Mouse (Mus musculus) CH12F3 (cell line): ENCODE results near the gene Mast4.
"Not testable (repeated sequence)": the region's sequence is repeated elsewhere in the genome, so short reads cannot be mapped to it uniquely, and the experiment has no call there.

Experiments
- in situ Hi-C: fragments of 300-500 bp; cut with MboI; formaldehyde crosslinking; loops from 2 replicates; pipeline ENCODE4 v1.14.3; 2020; ENCODE audit warnings: low sequenced_read_pairs

The Mast4 gene

DNA sequence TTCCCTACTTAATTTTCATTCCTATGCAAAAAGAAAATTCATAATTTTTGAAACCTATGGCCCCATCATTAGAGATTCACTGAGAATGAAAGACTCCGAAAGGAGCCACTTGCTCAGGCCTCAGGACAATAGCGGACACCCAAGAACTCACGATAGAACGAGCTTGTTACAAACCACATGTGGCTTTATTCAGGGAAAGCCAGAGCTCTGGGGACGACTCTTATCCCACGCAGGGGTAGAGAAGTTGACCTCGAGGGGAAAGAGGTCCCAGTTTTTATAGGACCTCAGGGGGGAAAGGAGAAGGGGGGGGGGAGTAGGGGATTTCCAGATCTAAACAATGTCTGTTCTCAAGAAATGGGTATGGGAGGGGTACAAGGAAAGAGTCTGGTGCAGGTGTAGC lies 605.3 kb downstream of the Mast4 start:
- in situ Hi-C loops: not testable (repeated sequence)

- in situ Hi-C loops: no loop called here
Observed at GRCm38 (mm10) chr13:102728035-102728434, 606.3 kb downstream of the Mast4 start.

DNA sequence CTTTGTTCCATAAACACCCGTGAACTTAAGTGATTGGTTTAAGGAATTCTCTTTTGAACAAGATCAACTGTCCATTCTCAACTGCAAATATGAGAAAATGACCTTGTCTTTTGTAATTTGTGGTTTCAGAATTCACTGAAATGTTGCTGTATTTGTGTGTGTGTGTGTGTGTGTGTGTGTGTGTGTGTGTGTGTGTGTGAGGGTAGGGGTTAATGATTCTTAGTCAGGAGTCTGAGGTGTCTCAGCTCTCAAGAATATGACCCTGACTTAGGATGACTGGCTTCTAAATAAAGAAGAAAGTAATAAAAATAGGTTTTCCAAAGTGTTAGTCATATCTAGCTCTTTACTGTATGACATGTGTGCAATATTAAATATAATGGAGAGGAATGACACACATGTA lies 607.4 kb downstream of the Mast4 start:
- in situ Hi-C loops: no loop called here

GRCm38 (mm10) chr13:102725906-102726305 lies 608.4 kb downstream of the Mast4 start:
- in situ Hi-C loops: no loop called here

- in situ Hi-C loops: no loop called here
Observed at GRCm38 (mm10) chr13:102725416-102725815, 608.9 kb downstream of the Mast4 start.

DNA sequence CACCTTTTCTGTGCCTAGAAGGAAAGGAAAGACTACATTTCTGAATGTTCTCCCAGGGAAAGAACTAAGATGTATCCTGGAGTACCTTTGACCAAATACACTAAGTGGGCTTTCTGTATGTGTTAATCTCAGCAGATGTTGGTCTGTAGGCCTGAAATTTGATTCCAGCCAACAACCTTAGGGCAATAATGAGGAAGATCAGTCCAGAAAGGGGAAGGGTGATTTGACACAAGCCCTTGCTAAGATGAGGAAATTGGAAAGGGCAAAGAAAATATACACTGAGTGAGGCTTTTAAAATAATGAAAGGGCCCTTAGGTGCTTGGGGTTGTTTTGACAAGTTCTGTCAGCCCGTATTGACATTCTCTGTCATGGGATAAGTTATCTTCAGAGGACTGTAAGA lies 617.3 kb downstream of the Mast4 start:
- in situ Hi-C loops: no loop called here

GRCm38 (mm10) chr13:102700744-102701143 lies 633.6 kb downstream of the Mast4 start:
- in situ Hi-C loops: no loop called here

- in situ Hi-C loops: no loop called here
Observed at GRCm38 (mm10) chr13:102700176-102700575, 634.1 kb downstream of the Mast4 start.

DNA sequence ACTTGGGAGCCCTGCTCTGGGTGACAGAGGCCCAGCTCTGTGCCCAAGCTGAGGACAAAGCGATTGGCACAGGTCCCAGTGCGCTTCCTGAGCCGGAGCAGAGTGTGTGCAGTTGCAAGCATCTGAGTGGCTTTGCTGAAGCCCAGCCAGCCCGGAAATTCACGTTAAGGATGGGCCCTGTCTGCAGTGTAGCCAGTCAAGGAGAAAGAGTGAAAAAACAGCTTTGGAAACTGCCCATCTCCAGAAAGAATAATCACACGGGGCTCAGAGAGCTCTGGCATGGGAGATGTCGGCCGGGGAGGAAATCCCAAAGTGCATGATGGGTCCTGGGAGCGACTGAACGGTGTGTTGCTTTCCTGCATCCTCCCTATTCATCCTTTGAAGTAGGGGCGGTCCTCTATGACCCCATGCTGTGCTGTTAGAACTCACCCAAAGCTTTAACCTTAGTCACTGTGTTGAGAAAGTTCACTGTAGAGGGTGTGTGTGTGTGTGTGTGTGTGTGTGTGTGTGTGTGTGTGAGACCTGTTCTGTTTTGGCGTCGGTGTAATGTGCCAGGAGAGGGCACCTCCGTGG lies 635.5 kb downstream of the Mast4 start:
- in situ Hi-C loops: no loop called here

- in situ Hi-C loops: no loop called here
Observed at GRCm38 (mm10) chr13:102698335-102698734, 636.0 kb downstream of the Mast4 start.

DNA sequence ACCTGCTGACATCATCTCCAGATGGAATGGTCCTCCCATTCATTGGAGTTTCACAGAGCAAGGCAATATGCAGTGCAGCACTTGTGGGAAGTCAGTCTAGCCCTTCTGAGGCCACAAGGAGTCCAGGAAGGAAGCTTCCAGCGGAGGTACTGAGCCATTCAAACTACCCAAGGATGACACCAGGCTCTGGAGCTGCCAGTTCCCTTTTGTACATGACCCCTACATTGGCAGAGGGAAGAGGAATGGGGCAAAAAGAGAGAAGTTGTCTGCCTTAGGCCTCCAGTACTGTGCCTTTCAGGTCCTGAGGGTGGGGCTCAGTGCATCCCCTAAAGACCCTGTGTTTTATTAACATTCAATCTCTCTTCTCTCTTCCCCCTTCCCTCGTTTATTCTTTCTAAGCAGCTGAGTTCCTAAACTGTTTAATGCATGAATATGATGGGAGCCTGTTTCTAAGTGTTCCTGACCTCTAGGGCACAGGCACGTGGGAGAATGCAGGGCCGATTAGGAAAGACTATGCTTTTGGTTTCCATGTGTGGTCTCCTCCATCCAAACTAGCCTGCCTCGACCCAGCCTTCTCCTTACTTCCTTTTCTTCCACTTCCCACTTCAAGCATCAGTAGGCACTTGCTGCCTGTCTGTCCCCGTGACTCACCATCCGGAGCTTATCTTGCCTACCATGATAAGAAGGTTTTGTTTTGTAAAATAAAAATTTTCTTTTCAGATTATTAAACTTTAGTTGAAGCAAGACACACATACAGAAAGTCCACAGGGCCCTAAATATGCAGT lies 639.0 kb downstream of the Mast4 start:
- in situ Hi-C loops: no loop called here

- in situ Hi-C loops: no loop called here
Observed at GRCm38 (mm10) chr13:102694154-102694553, 640.1 kb downstream of the Mast4 start.

- in situ Hi-C loops: no loop called here
Observed at GRCm38 (mm10) chr13:102693341-102693801, 640.9 kb downstream of the Mast4 start, which contains the start of gene Cd180. Gene Cd180 (plus strand): TSS chr13:102693558.

GRCm38 (mm10) chr13:102691408-102692150 lies 642.7 kb downstream of the Mast4 start:
- in situ Hi-C loops: no loop called here

DNA sequence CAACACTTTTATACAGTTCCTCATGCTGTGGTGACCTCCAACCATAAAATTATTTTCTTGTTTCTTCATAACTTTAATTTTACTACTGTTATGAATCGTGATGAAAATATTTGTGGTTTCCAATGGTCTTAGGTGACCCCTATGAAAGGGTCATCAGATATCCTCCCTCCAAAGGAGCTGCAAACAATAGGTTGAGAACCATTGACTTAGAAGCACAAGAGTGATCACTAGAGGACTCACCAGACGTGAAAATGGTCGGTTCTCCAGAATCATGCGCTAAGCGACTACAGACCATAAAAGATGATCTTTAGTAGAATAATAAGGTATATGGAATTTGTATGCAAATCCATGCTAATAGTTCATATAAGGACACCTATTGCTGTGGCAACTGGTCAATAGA lies 644.1 kb downstream of the Mast4 start:
- in situ Hi-C loops: no loop called here

DNA sequence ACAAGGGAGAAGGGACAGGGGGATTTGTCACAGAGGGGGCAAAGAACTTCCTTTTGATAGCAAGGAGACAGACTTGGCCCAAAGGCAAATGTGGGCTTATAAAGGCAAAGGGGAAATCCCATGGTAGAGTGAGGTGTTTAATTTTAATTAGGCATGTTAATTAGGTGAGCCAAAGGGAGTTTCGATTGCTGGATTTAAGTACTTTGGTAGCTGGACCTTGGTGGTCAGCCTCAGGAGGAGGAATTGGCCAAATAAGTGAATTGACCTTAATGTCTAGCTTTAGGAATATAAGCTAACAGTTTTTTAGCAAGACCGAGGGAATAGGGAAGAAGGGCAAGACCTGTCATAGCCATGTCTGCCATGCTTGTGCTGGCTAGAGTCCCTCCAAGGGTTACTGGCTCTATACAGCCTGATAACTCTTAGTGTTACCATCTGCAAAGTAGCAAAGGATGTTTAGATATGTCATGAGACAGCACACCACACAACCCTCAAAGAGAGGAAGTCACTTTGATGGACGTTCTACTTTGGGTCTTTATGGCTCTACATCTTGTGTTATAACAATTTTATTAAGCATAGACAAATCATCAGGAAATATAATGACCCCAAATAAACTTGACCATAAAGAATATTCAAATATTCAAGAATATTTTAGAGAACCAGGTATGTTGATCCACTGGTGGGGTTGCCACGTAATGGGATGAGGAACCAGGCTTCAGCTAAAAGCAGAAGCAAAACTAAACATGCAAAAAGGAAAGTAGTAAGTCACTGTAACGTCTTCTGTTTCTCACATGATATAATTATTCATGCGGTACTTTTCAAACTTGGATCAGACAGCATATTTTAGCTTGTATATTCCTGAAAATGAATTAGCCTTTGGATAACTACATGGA lies 644.9 kb downstream of the Mast4 start:
- in situ Hi-C loops: no loop called here

DNA sequence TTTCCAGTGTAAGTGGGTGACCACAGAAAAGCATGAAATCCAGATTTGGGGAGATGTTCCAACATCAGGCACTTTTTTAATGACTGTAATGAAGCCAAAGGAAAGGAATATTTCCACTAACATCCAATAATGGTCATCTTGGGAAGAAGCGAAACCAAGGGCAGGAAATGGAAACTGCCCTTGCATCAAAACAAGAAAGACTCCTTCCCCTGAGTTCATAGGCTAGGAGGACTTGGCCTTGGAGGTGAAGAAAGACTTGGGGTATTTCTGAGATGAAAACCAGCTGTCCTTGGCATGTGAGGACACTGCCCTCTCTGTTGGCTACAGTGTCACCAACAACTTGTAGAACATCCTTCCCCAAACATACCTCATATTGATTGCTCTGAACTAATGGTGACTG lies 646.2 kb downstream of the Mast4 start:
- in situ Hi-C loops: no loop called here

- in situ Hi-C loops: loop anchor here (5.0 kb wide), 1 partner anchor 57 kb away; no protein-coding TSS in a partner anchor
Observed at GRCm38 (mm10) chr13:102684890-102685289, 649.4 kb downstream of the Mast4 start.
